Mouse (Mus musculus) right cerebral cortex, postnatal 4 days (tissue): ENCODE results near the gene Akap14.
A peak's percentile ranks its signal among the peaks of the same experiment; 100 is the strongest.
"Not testable (repeated sequence)": the region's sequence is repeated elsewhere in the genome, so short reads cannot be mapped to it uniquely, and the experiment has no call there.

Source experiments
- DNase-seq: peaks from one replicate; pipeline ENCODE4 v3.0.0-alpha.2; 2022

The Akap14 gene

GRCm38 (mm10) chrX:37168742-37169141 lies at the start of gene Akap14:
Gene Akap14 (minus strand): TSS chrX:37168842.
- no peak for DNase-seq

- no peak for DNase-seq
Measured at GRCm38 (mm10) chrX:37210941-37211340, 42.3 kb upstream of the Akap14 start, which contains the start of gene Gm9. Gene Gm9 (minus strand): TSS chrX:37211041.

- DNase-seq, result no peak
Measured at GRCm38 (mm10) chrX:37198676-37199075, 30.0 kb upstream of the Akap14 start.

DNA sequence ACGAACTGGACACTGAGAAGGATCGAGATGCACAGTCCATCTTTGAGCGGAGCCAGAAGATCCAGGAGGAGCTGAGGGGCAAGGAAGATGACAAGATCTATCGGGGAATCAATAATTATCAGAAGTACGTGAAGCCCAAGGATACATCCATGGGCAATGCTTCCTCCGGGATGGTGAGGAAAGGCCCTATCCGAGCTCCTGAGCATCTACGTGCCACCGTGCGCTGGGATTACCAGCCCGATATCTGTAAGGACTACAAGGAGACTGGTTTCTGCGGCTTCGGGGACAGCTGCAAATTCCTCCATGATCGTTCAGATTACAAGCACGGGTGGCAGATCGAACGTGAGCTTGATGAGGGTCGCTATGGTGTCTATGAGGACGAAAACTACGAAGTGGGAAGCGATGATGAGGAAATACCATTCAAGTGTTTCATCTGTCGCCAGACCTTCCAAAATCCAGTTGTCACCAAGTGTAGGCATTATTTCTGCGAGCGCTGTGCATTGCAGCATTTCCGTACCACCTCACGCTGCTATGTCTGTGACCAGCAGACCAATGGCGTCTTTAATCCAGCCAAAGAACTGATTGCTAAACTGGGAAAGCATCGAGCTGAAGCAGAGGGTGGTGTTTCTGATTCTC lies 23.2 kb upstream of the Akap14 start:
- DNase-seq, result peak; percentile 11

DNA sequence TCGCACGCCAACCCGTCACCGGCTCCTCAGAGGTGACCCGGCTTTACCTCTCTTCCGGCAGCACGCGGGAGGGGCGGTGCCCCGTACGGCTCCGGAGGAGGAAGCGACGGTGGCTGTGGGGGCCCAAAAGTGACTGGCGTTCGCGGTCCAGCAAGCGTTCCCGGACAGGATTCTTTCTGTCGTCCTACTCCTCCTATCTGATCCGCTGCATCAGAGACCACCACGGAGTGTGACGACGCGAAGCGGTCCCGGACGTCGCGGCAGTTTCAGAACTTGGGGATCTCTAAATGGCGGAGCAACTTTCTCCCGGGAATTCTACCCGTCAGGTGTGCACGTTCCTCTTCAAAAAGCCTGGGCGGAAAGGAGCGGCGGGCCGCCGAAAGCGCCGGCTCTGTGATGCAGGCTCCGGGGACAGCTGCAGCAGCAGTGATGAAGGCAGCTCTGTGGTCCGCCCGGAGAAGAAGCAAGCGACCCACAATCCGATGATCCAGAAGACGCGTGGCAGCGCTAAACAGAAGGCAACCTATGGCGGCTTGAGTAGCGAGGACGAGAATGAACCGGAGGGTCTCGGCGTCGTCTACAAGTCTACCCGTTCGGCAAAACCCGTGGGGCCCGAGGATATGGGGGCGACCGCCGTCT lies 22.6 kb upstream of the Akap14 start, which contains the start of the genes Ndufa1 and Rnf113a1:
Ndufa1 (minus strand) TSS at position 59 of the 639 bp plus-strand sequence.
Rnf113a1 (plus strand) TSS at position 141 of the 639 bp plus-strand sequence.
- peak; percentile 70 for DNase-seq

- no peak for DNase-seq
Measured at GRCm38 (mm10) chrX:37190755-37191104, 22.1 kb upstream of the Akap14 start.

DNA sequence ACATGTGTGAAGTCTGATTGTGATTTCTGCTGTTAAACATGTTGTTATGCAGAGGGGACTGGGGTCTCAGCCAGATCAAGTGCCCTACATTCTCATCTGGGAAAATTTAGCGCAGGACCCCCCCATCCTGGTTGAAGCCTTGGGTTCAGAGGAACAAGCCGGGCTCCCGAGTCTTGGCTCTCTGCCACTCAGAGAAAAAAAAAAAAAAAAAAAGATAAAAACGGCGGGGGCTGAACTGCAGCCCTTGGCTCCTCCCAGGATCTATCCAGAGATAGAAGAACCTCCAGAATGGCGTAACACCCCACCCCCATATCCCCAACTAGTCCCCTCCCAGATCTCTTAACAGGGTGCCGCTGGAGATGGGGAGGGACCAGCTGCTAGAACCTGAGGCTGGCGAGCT lies 15.8 kb upstream of the Akap14 start:
- DNase-seq, result not testable (repeated sequence)

GRCm38 (mm10) chrX:37167085-37167484 lies 1.6 kb downstream of the Akap14 start:
- DNase-seq, result peak; percentile 2

DNA sequence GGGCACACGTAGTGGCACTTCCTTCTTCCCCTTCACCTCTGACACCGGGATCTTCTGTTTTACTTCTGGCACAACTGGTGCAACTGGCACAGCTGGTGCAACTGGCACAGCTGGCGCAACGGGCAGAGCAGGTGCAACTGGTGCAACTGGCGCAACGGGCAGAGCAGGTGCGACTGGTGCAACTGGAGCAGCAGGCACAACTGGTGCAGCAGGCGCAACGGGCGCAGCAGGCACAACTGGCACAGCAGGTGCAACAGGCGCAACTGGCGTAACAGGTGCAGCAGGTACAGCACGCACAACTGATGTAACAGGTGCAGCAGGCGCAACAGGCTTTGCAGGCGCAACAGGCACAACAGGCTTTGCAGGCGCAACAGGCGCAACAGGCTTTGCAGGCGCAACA lies 5.5 kb downstream of the Akap14 start:
- DNase-seq, result no peak

GRCm38 (mm10) chrX:37161169-37161568 lies 7.5 kb downstream of the Akap14 start:
- no peak for DNase-seq

- DNase-seq, result no peak
Measured at GRCm38 (mm10) chrX:37157839-37158238, 10.8 kb downstream of the Akap14 start.

DNA sequence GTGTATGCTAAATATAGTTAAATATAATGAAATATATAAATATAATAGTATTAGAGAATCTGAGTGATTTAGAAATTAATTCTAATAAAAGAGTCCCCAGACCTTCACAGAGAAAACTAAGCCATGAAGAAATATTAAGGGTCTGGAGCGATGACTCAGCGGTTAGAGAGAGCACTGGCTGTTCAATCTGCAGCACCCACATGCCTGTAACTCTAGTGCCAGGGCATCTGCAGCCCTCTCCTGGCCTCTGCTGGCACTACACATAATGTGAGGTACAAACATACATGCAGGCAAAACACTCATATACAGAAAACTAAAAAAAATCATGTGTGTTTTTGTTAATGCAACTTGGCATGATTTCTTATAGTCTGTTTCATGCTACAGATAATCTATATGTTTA lies 23.7 kb downstream of the Akap14 start:
- DNase-seq, result peak; percentile 6

DNA sequence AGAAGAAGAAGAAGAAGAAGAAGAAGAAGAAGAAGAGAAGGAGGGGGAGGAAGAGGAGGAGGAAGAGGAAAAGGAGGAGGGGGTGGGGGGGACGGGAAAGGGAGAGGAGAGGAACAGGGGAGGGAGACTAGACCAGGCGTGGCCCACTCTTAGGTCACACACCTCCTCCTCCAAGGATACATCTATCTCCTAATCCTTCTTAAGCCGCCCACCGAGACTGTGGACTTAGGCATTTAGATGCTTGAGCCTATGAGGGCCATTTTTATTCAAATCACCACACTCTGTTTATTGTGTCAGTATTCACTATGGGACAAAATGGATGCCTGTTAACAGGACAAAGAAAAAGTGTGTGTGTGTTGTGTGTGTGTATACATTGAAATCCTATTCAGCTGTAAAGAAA lies 24.1 kb downstream of the Akap14 start:
- not testable (repeated sequence) for DNase-seq

- no peak for DNase-seq
Measured at GRCm38 (mm10) chrX:37141732-37142131, 26.9 kb downstream of the Akap14 start.

DNA sequence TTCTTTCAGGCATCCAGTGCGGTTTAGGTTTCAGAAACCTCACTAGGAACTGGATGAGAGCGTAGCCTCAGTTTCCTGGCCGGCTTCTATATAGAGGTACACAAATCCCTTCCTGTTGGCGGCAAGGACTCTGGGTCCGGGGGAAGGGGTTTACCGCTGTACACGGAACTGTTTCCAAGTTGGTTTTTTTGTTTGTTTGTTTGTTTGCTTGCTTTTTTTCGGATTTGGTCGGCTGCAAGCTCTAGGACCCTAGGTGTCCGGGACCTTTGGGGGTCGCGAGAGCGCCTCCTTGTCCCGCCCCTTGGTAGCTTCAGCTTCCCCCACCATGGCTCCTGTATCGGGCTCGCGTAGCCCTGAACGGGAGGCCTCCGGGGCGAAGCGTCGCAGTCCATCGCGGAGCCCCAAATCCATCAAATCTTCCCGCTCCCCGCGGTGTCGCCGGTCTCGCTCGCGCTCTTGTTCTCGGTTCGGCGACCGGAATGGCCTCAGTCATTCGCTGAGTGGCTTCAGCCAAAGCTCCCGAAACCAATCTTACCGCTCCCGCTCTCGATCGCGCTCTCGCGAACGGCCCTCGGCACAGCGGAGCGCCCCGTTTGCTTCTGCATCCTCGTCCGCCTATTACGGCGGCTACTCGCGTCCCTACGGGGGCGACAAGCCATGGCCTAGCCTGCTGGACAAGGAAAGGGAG lies 41.8 kb downstream of the Akap14 start, which contains the start of gene Nkap:
Nkap (plus strand) TSS at position 125 of the 688 bp plus-strand sequence.
- DNase-seq, result peak; percentile 68

DNA sequence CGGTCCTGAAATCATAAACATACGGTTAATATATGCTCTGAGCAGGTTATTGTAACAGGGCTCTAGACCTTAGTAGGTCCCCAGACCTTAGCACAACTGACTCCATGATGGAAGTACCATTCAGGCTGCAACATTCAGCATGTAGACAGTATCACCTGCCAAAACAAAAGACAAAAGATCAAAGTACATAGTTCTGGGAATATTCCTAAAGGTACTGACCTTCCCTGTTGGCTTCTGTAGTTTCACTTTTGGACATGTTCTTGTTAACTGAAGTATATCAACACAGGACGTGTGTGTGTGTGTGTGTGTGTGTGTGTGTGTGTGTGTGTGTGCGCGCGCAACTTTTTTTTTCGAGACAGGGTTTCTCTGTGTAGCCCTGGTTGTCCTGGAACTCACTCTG lies 43.1 kb downstream of the Akap14 start:
- no peak for DNase-seq

DNA sequence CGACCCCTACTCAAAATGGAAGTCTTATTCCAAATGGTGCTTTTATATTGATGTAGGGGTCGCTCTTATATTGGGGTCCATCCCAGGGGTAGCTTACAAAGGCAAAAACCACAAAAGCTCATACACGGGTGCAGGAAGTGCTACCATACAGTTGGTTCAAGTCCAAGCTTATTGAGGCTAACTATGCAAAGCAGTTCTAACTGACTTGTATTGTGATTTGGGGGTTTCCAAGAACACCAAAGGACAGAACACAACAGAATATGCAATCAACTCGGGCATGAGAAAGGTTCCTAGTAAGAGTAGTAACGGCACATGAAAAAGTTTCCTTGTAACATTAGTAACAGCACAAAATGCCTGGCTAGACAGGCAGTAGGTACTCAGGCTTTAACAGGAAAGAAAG lies 48.4 kb downstream of the Akap14 start:
- no peak for DNase-seq

- no peak for DNase-seq
Measured at GRCm38 (mm10) chrX:37119585-37119984, 49.1 kb downstream of the Akap14 start.

DNA sequence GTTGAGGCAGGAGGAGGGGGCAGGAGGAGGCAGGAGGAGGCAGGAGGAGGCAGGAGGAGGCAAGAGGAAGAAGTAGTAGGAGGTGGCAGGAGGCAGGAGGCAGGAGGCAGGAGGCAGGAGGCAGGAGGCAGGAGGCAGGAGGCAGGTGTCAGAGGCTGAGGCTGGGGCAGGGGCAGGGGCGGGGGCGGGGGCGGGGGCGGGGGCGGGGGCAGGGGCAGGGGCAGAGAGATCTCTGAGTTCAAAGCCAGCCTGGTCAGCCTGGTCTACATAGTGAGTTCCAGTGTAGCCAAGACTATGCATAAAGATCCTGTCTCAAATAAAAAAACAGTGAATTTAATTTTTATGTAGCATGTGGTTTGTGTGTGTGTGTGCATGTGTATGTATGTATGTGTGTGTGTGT lies 51.6 kb downstream of the Akap14 start:
- DNase-seq, result no peak

DNA sequence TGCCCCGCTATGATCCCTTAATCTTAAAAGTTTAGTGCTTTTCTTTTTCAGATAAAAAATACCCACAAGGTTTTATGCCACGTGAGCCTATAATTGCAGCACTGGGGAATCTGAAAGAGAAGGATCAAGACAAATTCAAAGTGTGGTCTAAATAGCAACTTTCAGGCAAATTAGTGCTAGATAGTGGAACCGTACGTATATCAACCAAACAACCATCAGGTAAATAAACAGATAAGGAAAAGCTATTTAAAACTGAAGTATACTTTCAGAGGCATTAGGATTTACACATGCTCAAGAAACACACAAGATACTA lies 57.8 kb downstream of the Akap14 start:
- no peak for DNase-seq

DNA sequence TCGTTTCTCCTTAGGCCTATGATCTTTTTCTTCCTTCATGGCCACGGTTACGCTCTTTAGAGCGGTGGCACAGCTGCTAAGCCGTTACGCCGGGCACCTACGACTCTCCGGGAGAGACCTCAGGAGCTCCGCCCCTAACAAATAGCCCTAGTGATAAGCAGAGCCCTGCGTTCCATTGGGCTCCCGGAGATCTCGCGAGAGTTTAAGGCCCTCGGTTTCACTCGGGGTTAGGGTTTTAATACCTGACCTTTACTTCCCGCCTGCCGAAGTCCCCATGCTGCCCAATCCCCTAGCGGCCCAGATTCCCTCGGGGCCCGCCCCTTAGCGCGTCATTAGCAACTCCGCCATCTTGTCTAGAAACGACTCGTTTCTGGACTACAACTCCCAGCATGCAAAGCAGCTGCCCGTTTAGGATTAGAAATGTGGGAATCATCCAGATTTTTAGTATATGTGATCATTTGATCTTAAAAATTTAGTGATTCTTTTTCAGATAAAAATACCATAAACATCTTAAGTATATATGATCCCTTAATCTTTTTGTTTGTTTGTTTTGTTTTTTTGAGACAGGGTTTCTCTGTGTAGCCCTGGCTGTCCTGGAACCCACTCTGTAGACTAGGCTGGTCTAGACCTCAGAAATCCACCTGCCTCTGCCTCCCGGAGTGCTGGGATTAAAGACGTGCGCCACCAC lies 58.3 kb downstream of the Akap14 start, which contains the start of gene Upf3b:
Upf3b (minus strand) TSS at position 130 of the 688 bp plus-strand sequence.
- peak; percentile 81 for DNase-seq

- no peak for DNase-seq
Measured at GRCm38 (mm10) chrX:37109526-37110192, 59.0 kb downstream of the Akap14 start.

GRCm38 (mm10) chrX:37103826-37104225 lies 64.8 kb downstream of the Akap14 start:
- no peak for DNase-seq
